Mouse (Mus musculus) liver, embryonic 11.5 days (tissue): ENCODE results near the gene Rgl2. TPM values are rescaled to one million over a fixed set of nuclear protein-coding genes. Genes with fewer than 3 reads are reported as not detected.
"Not testable (repeated sequence)": the region's sequence is repeated elsewhere in the genome, so short reads cannot be mapped to it uniquely, and the experiment has no call there.

Source experiments
- ATAC-seq: fragments of 200-750 bp; cut with Nextera tagmentation; replicated peaks from 2 replicates; pipeline ENCODE4 v1.8.0; 2017; ENCODE audit warnings: moderate number of reproducible peaks, mild to moderate bottlenecking, moderate TSS enrichment, moderate library complexity; ENCODE audit not compliant: low FRiP score
- DNase-seq: peaks from one replicate; pipeline ENCODE4 v3.0.0-alpha.2; 2017; ENCODE audit warnings: low spot score
- H3K27ac ChIP-seq: fragments of 300-500 bp; sonication (generic); 2 replicates; pipeline ENCODE4 v1.5.1; 2014; ENCODE audit warnings: mild to moderate bottlenecking, low read depth, low read length, control low read depth
- H3K27me3 ChIP-seq: fragments of 300-500 bp; sonication (generic); replicated peaks from 2 replicates; pipeline ENCODE4 v1.6.1; 2014; ENCODE audit warnings: low read length, mixed read lengths; ENCODE audit not compliant: control insufficient read depth, insufficient read depth
- H3K36me3 ChIP-seq: fragments of 300-500 bp; sonication (generic); 2 replicates; pipeline ENCODE4 v1.6.1; 2014; ENCODE audit warnings: mild to moderate bottlenecking, low read length, moderate library complexity, mixed read lengths; ENCODE audit not compliant: control insufficient read depth, insufficient read depth
- H3K4me1 ChIP-seq: fragments of 300-500 bp; sonication (generic); replicated peaks from 2 replicates; pipeline ENCODE4 v1.6.1; 2014; ENCODE audit warnings: low read length, mixed read lengths; ENCODE audit not compliant: control insufficient read depth, insufficient read depth
- H3K4me2 ChIP-seq: fragments of 300-500 bp; sonication (generic); 2 replicates; pipeline ENCODE4 v1.6.1; 2014; ENCODE audit warnings: mild to moderate bottlenecking, control low read depth, moderate library complexity
- H3K4me3 ChIP-seq: fragments of 300-500 bp; sonication (generic); 2 replicates; pipeline ENCODE4 v1.5.1; 2014; ENCODE audit warnings: low read depth, low read length, control low read depth
- H3K9ac ChIP-seq: fragments of 300-500 bp; sonication (generic); 2 replicates; pipeline ENCODE4 v1.6.1; 2014; ENCODE audit warnings: low read depth, low read length, control low read depth
- H3K9me3 ChIP-seq: fragments of 300-500 bp; sonication (generic); 2 replicates; pipeline ENCODE4 v1.6.1; 2016; ENCODE audit warnings: low read length, inconsistent platforms, mixed read lengths; ENCODE audit not compliant: control insufficient read depth
- WGBS: fragments of 180-500 bp; shearing (Covaris S2); extraction: QIAGEN DNeasy Blood & Tissue Kit; methylation state at CpG from one replicate; pipeline ENCODE4 v1.1.7; 2014; 5-methylcytosine and 5-hydroxymethylcytosine counted together
- microRNA-seq: library from miRNA; unstranded; fragments of <30 nt; microRNA quantifications from one replicate; pipeline ENCODE4, GENCODE M21; 2017; ENCODE audit warnings: borderline number of aligned reads
- polyA plus RNA-seq: library from polyadenylated mRNA; unstranded; fragments of >200 nt; fragmentation: Nextera tagmentation; extraction: Ambion mirVana; gene quantifications from 2 replicates; pipeline ENCODE4 v1.2.1, GENCODE M21; 2014

Gene Rgl2
- polyA plus RNA-seq, 1 experiment from 2014 or later: 25.6 TPM

- 2% methylated on average over 57 of the region's 57 CpGs for WGBS
- Histone ChIP-seq H3K4me2 (peak overlapping the region; percentile 87), H3K27me3 (peaks cover 18% of the 10 kb centered on the region), H3K36me3 (no peaks in the 10 kb centered on the region), H3K27ac (no peak overlapping the region), H3K9ac (peak overlapping the region; percentile 38), H3K4me1 (peaks cover 21% of the 10 kb centered on the region), H3K9me3 (no peaks in the 10 kb centered on the region), H3K4me3 (peak overlapping the region; percentile 50)
- DNase-seq: no peak
- no peak for ATAC-seq
Measured at GRCm38 (mm10) chr17:33977861-33978557, 48.7 kb downstream of the Rgl2 start.

GRCm38 (mm10) chr17:33978631-33979031 is 49.3 kb downstream of the Rgl2 start:
- Histone ChIP-seq H3K27me3 (peaks cover 18% of the 10 kb centered on the region), H3K36me3 (no peaks in the 10 kb centered on the region), H3K4me2 (peak overlapping the region; percentile 87), H3K4me3 (peak overlapping the region; percentile 50), H3K9me3 (no peaks in the 10 kb centered on the region), H3K27ac (peak overlapping the region; percentile 43; the same call in 1 of the 2 replicates), H3K9ac (peak overlapping the region; percentile 38), H3K4me1 (peaks cover 21% of the 10 kb centered on the region)
- 1% methylated on average over 17 of the region's 17 CpGs for WGBS
- ATAC-seq: peak; percentile 82
- DNase-seq: peak; percentile 68

DNA sequence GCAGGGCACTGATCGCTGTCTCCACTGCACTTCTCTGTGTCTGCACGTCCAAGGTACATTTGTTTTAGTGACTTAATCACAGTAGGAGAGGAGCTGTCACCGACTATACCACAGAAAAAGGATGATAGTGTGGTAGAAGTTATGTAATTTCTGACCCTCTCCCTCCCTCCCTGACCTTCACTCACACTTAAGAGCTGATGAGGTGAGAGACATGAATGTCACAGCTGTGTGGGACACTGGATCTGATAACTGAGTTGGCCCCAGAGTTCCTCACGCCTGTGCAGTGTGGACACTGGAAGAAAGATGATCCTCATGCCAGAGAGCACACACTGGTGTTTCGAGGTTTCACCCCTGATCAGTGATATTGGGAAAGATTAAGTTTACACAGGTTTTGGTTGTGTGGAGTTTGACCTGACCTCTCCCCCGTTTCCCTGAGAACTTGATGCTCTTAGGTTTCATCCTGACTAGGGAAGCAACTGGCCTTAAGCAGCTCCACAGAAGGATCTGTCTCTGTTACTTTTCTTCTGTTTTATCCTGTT is 50.2 kb downstream of the Rgl2 start:
- H3K4me2 ChIP-seq: no peak overlapping the region
- no peak overlapping the region for H3K4me3 ChIP-seq
- no peak overlapping the region for H3K27ac ChIP-seq
- peaks cover 21% of the 10 kb centered on the region for H3K4me1 ChIP-seq
- H3K9me3 ChIP-seq: no peaks in the 10 kb centered on the region
- no peak overlapping the region for H3K9ac ChIP-seq
- WGBS: 63% methylated on average over 6 of the region's 6 CpGs
- DNase-seq (no peak), ATAC-seq (no peak)
- H3K36me3 ChIP-seq: no peaks in the 10 kb centered on the region
- H3K27me3 ChIP-seq: peaks cover 18% of the 10 kb centered on the region

GRCm38 (mm10) chr17:33980181-33981035 is 51.1 kb downstream of the Rgl2 start:
- DNase-seq: no peak
- Histone ChIP-seq H3K36me3 (no peaks in the 10 kb centered on the region), H3K27me3 (peaks cover 18% of the 10 kb centered on the region), H3K9ac (no peak overlapping the region; the same call in 1 of the 2 replicates), H3K27ac (no peak overlapping the region; the same call in none of the 2 replicates), H3K4me2 (no peak overlapping the region; the same call in 1 of the 2 replicates), H3K9me3 (no peaks in the 10 kb centered on the region), H3K4me3 (no peak overlapping the region), H3K4me1 (peaks cover 21% of the 10 kb centered on the region)
- 79% methylated on average over 19 of the region's 19 CpGs for WGBS
- ATAC-seq: no peak

DNA sequence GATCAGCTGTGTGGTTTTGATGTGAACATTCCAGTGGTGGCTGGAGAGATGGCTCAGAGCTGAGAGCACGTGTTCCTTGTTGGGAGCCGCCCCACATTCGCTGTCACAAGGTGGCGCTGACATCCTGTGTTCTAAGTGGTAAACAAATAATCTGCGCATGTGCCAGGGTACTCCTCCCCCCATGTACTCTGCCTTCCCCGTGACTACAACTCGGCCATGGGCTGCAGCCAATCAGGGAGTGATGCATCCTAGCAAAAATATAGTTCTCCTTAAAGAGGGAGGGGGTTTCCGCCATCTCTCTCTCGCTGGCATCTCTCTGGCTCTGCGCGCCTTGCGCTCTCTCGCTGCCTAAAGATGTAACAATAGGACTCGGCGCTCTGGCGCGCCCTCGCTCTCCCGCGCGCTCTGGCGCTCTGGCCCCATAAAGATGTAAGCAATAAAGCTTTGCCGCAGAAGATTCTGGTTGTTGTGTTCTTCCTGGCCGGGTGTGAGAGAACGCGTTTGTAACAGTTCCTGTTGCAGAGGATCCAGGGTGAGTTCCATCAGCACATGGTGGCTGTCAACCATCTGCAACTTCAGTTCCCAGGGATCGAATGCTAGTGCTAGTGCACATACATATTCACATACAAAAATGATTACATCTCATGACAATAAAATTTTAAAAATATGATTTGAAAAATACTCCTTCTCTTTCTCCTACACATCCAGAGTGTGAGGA is 52.0 kb downstream of the Rgl2 start:
- Histone ChIP-seq H3K27ac (peak overlapping the region; percentile 68; the same call in 1 of the 2 replicates), H3K27me3 (peaks cover 18% of the 10 kb centered on the region), H3K4me2 (peak overlapping the region; percentile 74), H3K4me1 (peaks cover 21% of the 10 kb centered on the region), H3K4me3 (peak overlapping the region; percentile 57), H3K9ac (peak overlapping the region; percentile 61; the same call in 1 of the 2 replicates)
- WGBS: 1% methylated on average over 27 of the region's 27 CpGs
- H3K36me3 ChIP-seq, H3K9me3 ChIP-seq: not testable (repeated sequence)
- DNase-seq: peak; percentile 85
- peak; percentile 81 for ATAC-seq

DNA sequence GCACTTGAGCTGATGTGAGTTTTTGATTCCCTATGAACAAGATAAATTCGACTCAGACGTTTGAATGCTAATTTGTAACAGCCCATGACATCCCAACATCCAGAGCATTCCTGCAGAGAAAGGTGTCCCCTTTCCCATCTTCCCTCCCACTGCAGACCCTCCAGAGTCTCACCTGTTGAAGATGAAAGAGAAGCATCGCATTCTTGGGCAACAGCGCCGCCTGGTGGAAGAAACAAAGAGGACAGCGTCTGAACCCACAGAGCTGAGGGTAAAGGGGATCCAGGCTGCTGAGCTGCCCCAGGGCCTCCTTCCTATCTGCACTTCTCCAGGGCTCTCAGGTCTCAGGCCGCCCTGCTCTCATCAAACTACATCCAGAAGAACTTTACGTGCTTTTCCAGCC is 52.8 kb downstream of the Rgl2 start:
- Histone ChIP-seq H3K4me1 (peaks cover 21% of the 10 kb centered on the region), H3K4me2 (peak overlapping the region; percentile 74), H3K27me3 (peaks cover 18% of the 10 kb centered on the region)
- H3K9ac ChIP-seq, H3K9me3 ChIP-seq, DNase-seq, ATAC-seq, H3K36me3 ChIP-seq, H3K27ac ChIP-seq, H3K4me3 ChIP-seq: not testable (repeated sequence)
- WGBS: 4% methylated on average over 8 of the region's 8 CpGs

Small RNA genes within 50 kb of the gene (microRNA-seq; reads per million reads assigned to microRNA genes)
- not detected for gene Gm27740

Other genes with a start within 250 kb of the Rgl2 start
- 410 and 431 TPM in 2 replicates for gene Hnrnpm, start 242.7 kb upstream of the Rgl2 start, polyA plus RNA-seq
- 92.1 and 95.7 TPM in 2 replicates for gene March2, start 210.9 kb upstream of the Rgl2 start, polyA plus RNA-seq
- gene Rab11b, start 169.0 kb upstream of the Rgl2 start, polyA plus RNA-seq: 184 and 199 TPM in 2 replicates
- gene Angptl4, start 147.7 kb upstream of the Rgl2 start, polyA plus RNA-seq: 28.1 and 31.9 TPM in 2 replicates
- gene Kank3, start 119.0 kb upstream of the Rgl2 start, polyA plus RNA-seq: 21.4 and 23.4 TPM in 2 replicates
- gene Rps28, start 105.0 kb upstream of the Rgl2 start, polyA plus RNA-seq: 1,026 and 1,173 TPM in 2 replicates
- gene Ndufa7, start 105.0 kb upstream of the Rgl2 start, polyA plus RNA-seq: 390 and 411 TPM in 2 replicates
- gene Cd320, start 86.5 kb upstream of the Rgl2 start, polyA plus RNA-seq: 44.1 and 49.7 TPM in 2 replicates
- gene Gm7029, start 55.7 kb upstream of the Rgl2 start, polyA plus RNA-seq: not detected in 2 replicates
- gene Kifc1, start 38.9 kb upstream of the Rgl2 start, polyA plus RNA-seq: 10.2 and 11.8 TPM in 2 replicates
- gene Platr17, start 24.4 kb upstream of the Rgl2 start, polyA plus RNA-seq: 1.8 and 2.2 TPM in 2 replicates
- gene Daxx, start 20.1 kb upstream of the Rgl2 start, polyA plus RNA-seq: 46.9 and 52.9 TPM in 2 replicates
- 28.1 and 29.1 TPM in 2 replicates for gene Tapbp, start 13.6 kb upstream of the Rgl2 start, polyA plus RNA-seq
- gene Zbtb22, start 13.6 kb upstream of the Rgl2 start, polyA plus RNA-seq: 12.4 and 13.0 TPM in 2 replicates
- 266 and 286 TPM in 2 replicates for gene Pfdn6, start 10.8 kb downstream of the Rgl2 start, polyA plus RNA-seq
- gene Wdr46, start 11.1 kb downstream of the Rgl2 start, polyA plus RNA-seq: 62.6 and 67.0 TPM in 2 replicates
- 2.9 and 3.5 TPM in 2 replicates for gene B3galt4, start 21.9 kb downstream of the Rgl2 start, polyA plus RNA-seq
- 47.2 and 49.1 TPM in 2 replicates for gene Vps52, start 26.3 kb downstream of the Rgl2 start, polyA plus RNA-seq
- 2,164 and 2,343 TPM in 2 replicates for gene Rps18, start 26.5 kb downstream of the Rgl2 start, polyA plus RNA-seq
- gene H2-K1, start 70.8 kb downstream of the Rgl2 start, polyA plus RNA-seq: 82.7 and 84.9 TPM in 2 replicates
- 3.4 and 5.5 TPM in 2 replicates for gene Ring1, start 95.1 kb downstream of the Rgl2 start, polyA plus RNA-seq
- 34.2 and 45.1 TPM in 2 replicates for gene H2-Ke6, start 98.5 kb downstream of the Rgl2 start, polyA plus RNA-seq
- gene Slc39a7, start 102.1 kb downstream of the Rgl2 start, polyA plus RNA-seq: 73.9 and 75.9 TPM in 2 replicates
- 30.8 and 31.5 TPM in 2 replicates for gene Rxrb, start 102.3 kb downstream of the Rgl2 start, polyA plus RNA-seq
- gene Col11a2, start 109.9 kb downstream of the Rgl2 start, polyA plus RNA-seq: 0.61 and 0.67 TPM in 2 replicates
- 0.26 and 0.56 TPM in 2 replicates for gene H2-Oa, start 162.8 kb downstream of the Rgl2 start, polyA plus RNA-seq
- 5.6 and 5.9 TPM in 2 replicates for gene H2-DMa, start 190.0 kb downstream of the Rgl2 start, polyA plus RNA-seq
- 86.1 and 90.8 TPM in 2 replicates for gene Brd2, start 193.1 kb downstream of the Rgl2 start, polyA plus RNA-seq
- gene H2-DMb2, start 213.8 kb downstream of the Rgl2 start, polyA plus RNA-seq: 0.32 and 0.34 TPM in 2 replicates
- 0.19 and 0.43 TPM in 2 replicates for gene H2-DMb1, start 223.5 kb downstream of the Rgl2 start, polyA plus RNA-seq